Mouse (Mus musculus) embryonic fibroblast, embryonic 13.5 days (primary cell): Measurements from ENCODE around the gene Opn1mw.

Experiments
- CTCF ChIP-seq: IDR thresholded peaks from 2 replicates; pipeline ENCODE4 v1.5.1; 2011; ENCODE audit warnings: mild to moderate bottlenecking, control low read depth, low read length, moderate library complexity, borderline replicate concordance; ENCODE audit not compliant: insufficient read depth
- POLR2A ChIP-seq: IDR thresholded peaks from 2 replicates; pipeline ENCODE4 v1.6.1; 2011; ENCODE audit warnings: low read depth, mild to moderate bottlenecking, control low read depth, low read length, moderate library complexity

GRCm38 (mm10) chrX:74114036-74114435 lies 13.2 kb upstream of the Opn1mw start:
- TF ChIP-seq CTCF (no peak), POLR2A (no peak)
